Mouse (Mus musculus) retina, adult 2 months (tissue): ENCODE results near the gene Glul.
"Not testable (repeated sequence)": the region's sequence is repeated elsewhere in the genome, so short reads cannot be mapped to it uniquely, and the experiment has no call there.

Experiments used
- DNase-seq: peaks from one replicate; pipeline ENCODE4 v3.0.0-alpha.2; 2012; ENCODE audit warnings: low read depth, low spot score

Gene Glul

GRCm38 (mm10) chr1:153899731-153900380 lies at the start of gene Glul, which contains the start of gene Teddm2:
Gene Glul (plus strand): TSS chr1:153899944.
Gene Teddm2 (minus strand): TSS chr1:153900228.
- peak; percentile 83 for DNase-seq

- not testable (repeated sequence) for DNase-seq
Measured at GRCm38 (mm10) chr1:153852696-153853095, 47.0 kb upstream of the Glul start.

GRCm38 (mm10) chr1:153855946-153856345 lies 43.8 kb upstream of the Glul start:
- DNase-seq = no peak

GRCm38 (mm10) chr1:153874045-153874444 lies 25.7 kb upstream of the Glul start, which contains the start of gene Teddm1b:
Gene Teddm1b (plus strand): TSS chr1:153874345.
- no peak for DNase-seq

- DNase-seq = not testable (repeated sequence)
Measured at GRCm38 (mm10) chr1:153880391-153880790, 19.4 kb upstream of the Glul start.

GRCm38 (mm10) chr1:153886024-153886633 lies 13.6 kb upstream of the Glul start:
- no peak for DNase-seq

GRCm38 (mm10) chr1:153890121-153890520 lies 9.6 kb upstream of the Glul start:
- DNase-seq = no peak

- no peak for DNase-seq
Measured at GRCm38 (mm10) chr1:153891442-153891841, 8.3 kb upstream of the Glul start, which contains the start of gene Teddm1a. Gene Teddm1a (plus strand): TSS chr1:153891742.

- DNase-seq = no peak
Measured at GRCm38 (mm10) chr1:153893746-153894145, 6.0 kb upstream of the Glul start.

- no peak for DNase-seq
Measured at GRCm38 (mm10) chr1:153894201-153894893, 5.4 kb upstream of the Glul start.

- peak; percentile 57 for DNase-seq
Measured at GRCm38 (mm10) chr1:153894979-153895378, 4.8 kb upstream of the Glul start.

- DNase-seq = no peak
Measured at GRCm38 (mm10) chr1:153897196-153897595, 2.5 kb upstream of the Glul start.

GRCm38 (mm10) chr1:153898989-153899730 lies 584 bp upstream of the Glul start:
- DNase-seq = no peak

- no peak for DNase-seq
Measured at GRCm38 (mm10) chr1:153900381-153900780, 637 bp downstream of the Glul start.

- no peak for DNase-seq
Measured at GRCm38 (mm10) chr1:153900860-153901730, 1.4 kb downstream of the Glul start.

GRCm38 (mm10) chr1:153903006-153903405 lies 3.3 kb downstream of the Glul start:
- no peak for DNase-seq

GRCm38 (mm10) chr1:153904236-153904635 lies 4.5 kb downstream of the Glul start:
- no peak for DNase-seq

- DNase-seq = no peak
Measured at GRCm38 (mm10) chr1:153905884-153906283, 6.1 kb downstream of the Glul start.

- DNase-seq = no peak
Measured at GRCm38 (mm10) chr1:153908208-153908607, 8.5 kb downstream of the Glul start.

GRCm38 (mm10) chr1:153908741-153909140 lies 9.0 kb downstream of the Glul start:
- no peak for DNase-seq
